Mouse (Mus musculus) neutrophil, adult 5-6 weeks (primary cell): ENCODE data around the gene Psmc1. TPM values are rescaled to one million over a fixed set of nuclear protein-coding genes. Genes with fewer than 3 reads are reported as not detected.

Experiments
- ATAC-seq: fragments of 151-379, 151-347 bp; 2 replicates; pipeline ENCODE4 v1.8.0; 2017; ENCODE audit warnings: mild to moderate bottlenecking, moderate TSS enrichment; ENCODE audit not compliant: insufficient number of reproducible peaks, poor library complexity, low FRiP score, severe bottlenecking; ENCODE audit errors: extremely low read depth
- total RNA-seq: library from RNA; stranded (forward); fragments of 200-1000 nt; gene quantifications from 2 replicates; pipeline ENCODE4 v1.2.3, GENCODE M21; 2017

Gene Psmc1
- total RNA-seq, 1 experiment from 2014 or later = 118 TPM

- ATAC-seq = no peak
Measured at GRCm38 (mm10) chr12:100166939-100167338, 57.0 kb downstream of the Psmc1 start.

- ATAC-seq = no peak
Measured at GRCm38 (mm10) chr12:100167502-100167901, 57.5 kb downstream of the Psmc1 start.

- peak; percentile 73 for ATAC-seq
Measured at GRCm38 (mm10) chr12:100167931-100168871, 58.2 kb downstream of the Psmc1 start.

- no peak for ATAC-seq
Measured at GRCm38 (mm10) chr12:100172481-100172880, 62.5 kb downstream of the Psmc1 start.

Other genes starting within 250 kb of the Psmc1 start
- gene Efcab11, start 225.7 kb upstream of the Psmc1 start, total RNA-seq = 0.37 and 2.4 TPM in 2 replicates
- 9.3 and 19.2 TPM in 2 replicates for gene Tdp1, start 225.6 kb upstream of the Psmc1 start, total RNA-seq
- 0.25 and 0.58 TPM in 2 replicates for gene Kcnk13, start 145.7 kb upstream of the Psmc1 start, total RNA-seq
- 29.8 and 32.6 TPM in 2 replicates for gene Nrde2, start 49.5 kb downstream of the Psmc1 start, total RNA-seq
- gene Calm1, start 89.3 kb downstream of the Psmc1 start, total RNA-seq = 524 and 677 TPM in 2 replicates